Mouse (Mus musculus): ENCODE data around the gene Fam129b. TPM values are rescaled to one million over a fixed set of nuclear protein-coding genes. Genes with fewer than 3 reads are reported as not detected.

The Fam129b gene
- polyA plus RNA-seq, 1 experiment from 2014 or later, result 33.9 TPM

Other genes with a start within 250 kb of the Fam129b start
- 29.2 and 33.9 TPM in 2 replicates for gene Eng, start 229.5 kb upstream of the Fam129b start, polyA plus RNA-seq (2015; fragmentation: Nextera tagmentation; extraction: Ambion mirVana)
- gene Fpgs, start 172.0 kb upstream of the Fam129b start, polyA plus RNA-seq (2015; fragmentation: Nextera tagmentation; extraction: Ambion mirVana), result 20.4 and 22.7 TPM in 2 replicates
- gene Cdk9, start 163.0 kb upstream of the Fam129b start, polyA plus RNA-seq (2015; fragmentation: Nextera tagmentation; extraction: Ambion mirVana), result 69.0 and 73.4 TPM in 2 replicates
- gene Sh2d3c, start 155.1 kb upstream of the Fam129b start, polyA plus RNA-seq (2015; fragmentation: Nextera tagmentation; extraction: Ambion mirVana), result 50.1 and 53.3 TPM in 2 replicates
- gene 6330409D20Rik, start 135.1 kb upstream of the Fam129b start, polyA plus RNA-seq (2015; fragmentation: Nextera tagmentation; extraction: Ambion mirVana), result 3.4 and 3.5 TPM in 2 replicates
- 50.3 and 53.3 TPM in 2 replicates for gene Tor2a, start 118.9 kb upstream of the Fam129b start, polyA plus RNA-seq (2015; fragmentation: Nextera tagmentation; extraction: Ambion mirVana)
- gene Ttc16, start 100.5 kb upstream of the Fam129b start, polyA plus RNA-seq (2015; fragmentation: Nextera tagmentation; extraction: Ambion mirVana), result 0.59 and 0.62 TPM in 2 replicates
- 4.3 and 5.0 TPM in 2 replicates for gene Ptrh1, start 100.3 kb upstream of the Fam129b start, polyA plus RNA-seq (2015; fragmentation: Nextera tagmentation; extraction: Ambion mirVana)
- 1.3 and 2.0 TPM in 2 replicates for gene Cfap157, start 91.7 kb upstream of the Fam129b start, polyA plus RNA-seq (2015; fragmentation: Nextera tagmentation; extraction: Ambion mirVana)
- gene Stxbp1, start 28.9 kb upstream of the Fam129b start, polyA plus RNA-seq (2015; fragmentation: Nextera tagmentation; extraction: Ambion mirVana), result 296 and 323 TPM in 2 replicates
- 94.0 and 104 TPM in 2 replicates for gene Rpl12, start 85.4 kb downstream of the Fam129b start, polyA plus RNA-seq (2015; fragmentation: Nextera tagmentation; extraction: Ambion mirVana)
- 22.6 and 25.2 TPM in 2 replicates for gene Lrsam1, start 85.5 kb downstream of the Fam129b start, polyA plus RNA-seq (2015; fragmentation: Nextera tagmentation; extraction: Ambion mirVana)
- gene Slc2a8, start 106.0 kb downstream of the Fam129b start, polyA plus RNA-seq (2015; fragmentation: Nextera tagmentation; extraction: Ambion mirVana), result 19.8 and 24.5 TPM in 2 replicates